Mouse (Mus musculus) liver, embryonic 16.5 days (tissue): ENCODE measurements at regions not wholly inside any gene's neighbourhood (a gene's known extent, or its start where the extent isn't known, plus 50 kb on each side); places are given as distances from the start of the nearest gene placed in this dataset.

Experiments used
- ATAC-seq: fragments of 200-750 bp; cut with Nextera tagmentation; 2 replicates; pipeline ENCODE4 v1.8.0; 2017; ENCODE audit warnings: low read depth, mild to moderate bottlenecking, moderate number of reproducible peaks, moderate library complexity
- H3K27ac ChIP-seq: fragments of 300-500 bp; sonication (generic); 2 replicates; pipeline ENCODE4 v1.5.1; 2014; ENCODE audit warnings: mild to moderate bottlenecking, low read length
- H3K27me3 ChIP-seq: fragments of 300-500 bp; sonication (generic); 2 replicates; pipeline ENCODE4 v1.6.1; 2014; ENCODE audit warnings: low read depth, low read length, mixed read lengths; ENCODE audit not compliant: control insufficient read depth, insufficient read depth
- H3K36me3 ChIP-seq: fragments of 300-500 bp; sonication (generic); 2 replicates; pipeline ENCODE4 v1.6.1; 2014; ENCODE audit warnings: mild to moderate bottlenecking; ENCODE audit not compliant: control insufficient read depth, insufficient read depth
- H3K4me1 ChIP-seq: fragments of 300-500 bp; sonication (generic); 2 replicates; pipeline ENCODE4 v1.6.1; 2014; ENCODE audit warnings: low read depth, low read length, mixed read lengths; ENCODE audit not compliant: control insufficient read depth
- H3K4me2 ChIP-seq: fragments of 300-500 bp; sonication (generic); 2 replicates; pipeline ENCODE4 v1.6.1; 2014; ENCODE audit warnings: low read depth, low read length, mixed read lengths
- H3K4me3 ChIP-seq: fragments of 300-500 bp; sonication (generic); 2 replicates; pipeline ENCODE4 v1.5.1; 2014; ENCODE audit warnings: low read depth, mild to moderate bottlenecking, low read length
- H3K9ac ChIP-seq: fragments of 300-500 bp; sonication (generic); 2 replicates; pipeline ENCODE4 v1.6.1; 2014; ENCODE audit warnings: low read depth, low read length
- H3K9me3 ChIP-seq: fragments of 300-500 bp; sonication (generic); replicated peaks from 2 replicates; pipeline ENCODE4 v1.6.1; 2016; ENCODE audit warnings: low read length; ENCODE audit not compliant: control insufficient read depth
- WGBS: fragments of 180-500 bp; shearing (Covaris S2); extraction: QIAGEN DNeasy Blood & Tissue Kit; methylation state at CpG from one replicate; pipeline ENCODE4 v1.1.7; 2014; ENCODE audit not compliant: insufficient replicate concordance; 5-methylcytosine and 5-hydroxymethylcytosine counted together

GRCm38 (mm10) chr10:83882119-83882890, 159.6 kb downstream of the 1500009L16Rik start:
- ATAC-seq: no peak
- no peak overlapping the region for H3K27ac ChIP-seq
- H3K27me3 ChIP-seq: no peaks in the 10 kb centered on the region
- no peak overlapping the region for H3K9ac ChIP-seq
- 64% methylated on average over 17 of the region's 17 CpGs for WGBS
- H3K36me3 ChIP-seq: no peaks in the 10 kb centered on the region
- no peak overlapping the region for H3K4me2 ChIP-seq
- no peak overlapping the region for H3K4me3 ChIP-seq
- H3K4me1 ChIP-seq: no peaks in the 10 kb centered on the region
- no peaks in the 10 kb centered on the region; the same call in 1 of the 2 replicates for H3K9me3 ChIP-seq

GRCm38 (mm10) chr10:83882891-83883185, 160.2 kb downstream of the 1500009L16Rik start:
- H3K9me3 ChIP-seq: no peaks in the 10 kb centered on the region; the same call in 1 of the 2 replicates
- H3K27ac ChIP-seq: no peak overlapping the region
- no peaks in the 10 kb centered on the region for H3K27me3 ChIP-seq
- no peaks in the 10 kb centered on the region for H3K4me1 ChIP-seq
- H3K4me2 ChIP-seq: no peak overlapping the region
- H3K36me3 ChIP-seq: no peaks in the 10 kb centered on the region
- no peak for ATAC-seq
- no peak overlapping the region for H3K9ac ChIP-seq
- WGBS: 45% methylated on average over 1 of the region's 1 CpGs
- no peak overlapping the region for H3K4me3 ChIP-seq

- Histone ChIP-seq H3K27ac (no peak overlapping the region), H3K4me3 (no peak overlapping the region), H3K36me3 (no peaks in the 10 kb centered on the region), H3K9me3 (no peaks in the 10 kb centered on the region), H3K4me1 (no peaks in the 10 kb centered on the region), H3K4me2 (no peak overlapping the region), H3K9ac (no peak overlapping the region), H3K27me3 (no peaks in the 10 kb centered on the region)
- WGBS: 73% methylated on average over 2 of the region's 2 CpGs
- no peak for ATAC-seq
Measured at GRCm38 (mm10) chr10:83884553-83884952, 161.9 kb downstream of the 1500009L16Rik start.

- Histone ChIP-seq H3K4me2 (no peak overlapping the region), H3K27ac (no peak overlapping the region), H3K9ac (no peak overlapping the region), H3K36me3 (no peaks in the 10 kb centered on the region), H3K27me3 (no peaks in the 10 kb centered on the region), H3K9me3 (no peaks in the 10 kb centered on the region), H3K4me1 (no peaks in the 10 kb centered on the region), H3K4me3 (no peak overlapping the region)
- no peak for ATAC-seq
- WGBS: 66% methylated on average over 6 of the region's 6 CpGs
Measured at GRCm38 (mm10) chr10:83888587-83888986, 165.9 kb downstream of the 1500009L16Rik start.

- H3K4me3 ChIP-seq: no peak overlapping the region
- no peaks in the 10 kb centered on the region for H3K36me3 ChIP-seq
- H3K4me2 ChIP-seq: no peak overlapping the region
- H3K27ac ChIP-seq: no peak overlapping the region
- no peak for ATAC-seq
- H3K9ac ChIP-seq: no peak overlapping the region
- no peaks in the 10 kb centered on the region for H3K9me3 ChIP-seq
- 61% methylated on average over 3 of the region's 3 CpGs for WGBS
- H3K27me3 ChIP-seq: no peaks in the 10 kb centered on the region
- no peaks in the 10 kb centered on the region for H3K4me1 ChIP-seq
Measured at GRCm38 (mm10) chr10:83895741-83896150, 173.1 kb downstream of the 1500009L16Rik start.

- no peak overlapping the region for H3K4me2 ChIP-seq
- H3K36me3 ChIP-seq: no peaks in the 10 kb centered on the region
- WGBS: 49% methylated on average over 5 of the region's 5 CpGs
- H3K27ac ChIP-seq: no peak overlapping the region
- H3K9ac ChIP-seq: no peak overlapping the region
- H3K4me3 ChIP-seq: no peak overlapping the region
- no peaks in the 10 kb centered on the region for H3K9me3 ChIP-seq
- H3K27me3 ChIP-seq: no peaks in the 10 kb centered on the region
- no peaks in the 10 kb centered on the region for H3K4me1 ChIP-seq
- no peak for ATAC-seq
Measured at GRCm38 (mm10) chr10:83896160-83896559, 173.5 kb downstream of the 1500009L16Rik start.

- WGBS: 54% methylated on average over 6 of the region's 6 CpGs
- Histone ChIP-seq H3K36me3 (no peaks in the 10 kb centered on the region), H3K27ac (no peak overlapping the region), H3K9ac (no peak overlapping the region), H3K9me3 (no peaks in the 10 kb centered on the region), H3K4me3 (no peak overlapping the region), H3K27me3 (no peaks in the 10 kb centered on the region), H3K4me2 (no peak overlapping the region), H3K4me1 (no peaks in the 10 kb centered on the region)
- no peak for ATAC-seq
Measured at GRCm38 (mm10) chr10:83897558-83897957, 174.9 kb downstream of the 1500009L16Rik start.

GRCm38 (mm10) chr10:83906751-83907150, 184.1 kb downstream of the 1500009L16Rik start:
- Histone ChIP-seq H3K36me3 (no peaks in the 10 kb centered on the region), H3K4me1 (no peaks in the 10 kb centered on the region), H3K4me3 (no peak overlapping the region), H3K9ac (no peak overlapping the region), H3K27ac (no peak overlapping the region), H3K4me2 (no peak overlapping the region), H3K9me3 (no peaks in the 10 kb centered on the region), H3K27me3 (no peaks in the 10 kb centered on the region)
- 60% methylated on average over 8 of the region's 8 CpGs for WGBS
- ATAC-seq: no peak

GRCm38 (mm10) chr10:83910649-83911370, 188.1 kb downstream of the 1500009L16Rik start:
- no peak overlapping the region for H3K9ac ChIP-seq
- no peak overlapping the region for H3K27ac ChIP-seq
- WGBS: 64% methylated on average over 10 of the region's 10 CpGs
- no peak overlapping the region for H3K4me2 ChIP-seq
- H3K4me3 ChIP-seq: no peak overlapping the region
- no peaks in the 10 kb centered on the region for H3K36me3 ChIP-seq
- no peaks in the 10 kb centered on the region for H3K9me3 ChIP-seq
- no peaks in the 10 kb centered on the region for H3K27me3 ChIP-seq
- ATAC-seq: no peak
- no peaks in the 10 kb centered on the region for H3K4me1 ChIP-seq
